Mouse (Mus musculus) kidney, postnatal 25 days (tissue): ENCODE results near the gene Gm4969.

ENCODE experiments used
- DNase-seq, 2 experiments: peaks; one replicate each; pipeline ENCODE4 v3.0.0; 2021; ENCODE audit warnings: mixed read lengths in 2 of 2

Gene Gm4969

DNA sequence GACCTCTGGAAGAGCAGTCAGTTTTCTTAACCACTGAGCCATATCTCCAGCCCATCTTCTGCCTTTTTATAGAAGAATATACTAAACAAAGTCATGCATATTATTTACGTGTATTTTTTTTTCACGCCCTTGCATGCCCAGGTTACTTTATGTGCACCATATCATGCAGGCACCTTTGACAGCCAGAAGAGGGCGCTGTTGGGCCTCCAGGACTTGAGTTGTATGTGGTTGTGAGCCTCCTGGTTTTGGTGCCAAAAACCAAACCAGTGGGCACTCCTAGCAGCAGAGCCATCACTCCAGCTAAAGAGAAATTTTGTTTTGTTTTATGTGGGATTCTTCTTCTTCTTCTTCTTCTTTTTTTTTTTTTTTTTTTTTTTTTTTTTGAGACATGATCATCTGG is 48.7 kb downstream of the Gm4969 start:
- peak in 1 of 2 experiments; percentile 33 for DNase-seq

DNA sequence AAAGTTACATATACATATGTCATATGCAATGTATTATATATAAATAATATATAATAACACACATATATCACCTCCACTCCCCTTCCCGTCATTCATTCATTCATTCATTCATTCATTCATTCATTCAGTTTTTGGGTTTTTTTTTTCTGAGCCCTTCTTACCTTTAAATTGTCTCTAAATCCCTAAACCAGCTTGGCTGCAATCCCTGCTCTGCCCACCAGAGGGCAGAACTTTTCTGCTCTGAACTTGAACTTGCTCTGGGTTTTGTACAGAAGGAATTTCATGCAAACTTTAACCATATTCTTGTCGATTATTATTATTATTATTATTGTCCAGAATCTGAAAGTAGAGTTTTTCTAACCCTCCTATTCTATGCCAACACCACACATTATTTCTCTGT is 49.5 kb downstream of the Gm4969 start:
- peak; percentile 74 to 88 for DNase-seq

DNA sequence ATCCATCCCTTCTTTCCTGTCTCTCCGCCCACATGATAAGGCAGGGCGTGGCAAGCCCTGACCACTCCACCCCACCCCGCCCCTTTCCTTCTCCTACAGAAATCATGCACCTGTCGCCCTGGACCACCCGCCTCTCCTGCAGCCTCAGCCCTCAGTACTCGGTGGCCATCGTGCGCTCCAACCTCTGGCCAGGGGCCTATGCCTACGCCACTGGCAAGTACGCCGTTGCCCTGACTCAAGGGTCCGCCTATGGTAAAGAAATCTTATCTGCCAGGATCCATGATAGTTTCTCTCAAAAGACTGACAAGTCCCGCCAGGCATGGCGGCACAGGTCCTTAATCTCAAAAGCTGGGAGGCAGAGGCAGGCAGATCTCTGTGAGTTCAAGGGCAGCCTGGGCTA is 50.2 kb downstream of the Gm4969 start:
- peak in 1 of 2 experiments; percentile 34 for DNase-seq

DNA sequence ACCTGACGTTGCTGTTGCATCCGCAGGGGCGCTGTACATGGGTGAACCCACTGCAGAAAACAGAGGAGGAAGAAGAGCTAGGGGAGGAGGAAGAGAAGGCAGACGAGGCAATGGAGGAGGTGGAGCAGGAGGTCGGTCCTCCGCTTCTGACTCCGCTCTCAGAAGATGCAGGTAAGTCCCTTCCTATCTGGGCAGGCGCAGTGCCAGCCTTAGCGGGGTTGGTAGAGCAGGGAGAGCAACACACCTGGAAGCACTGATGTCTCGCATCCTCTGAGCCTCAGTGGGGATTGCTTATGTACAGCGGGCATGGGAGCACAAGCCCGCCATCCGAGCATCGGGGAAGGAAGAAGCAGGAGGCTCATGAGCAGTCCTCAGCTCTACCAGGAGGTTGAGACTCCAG is 51.1 kb downstream of the Gm4969 start:
- peak in 1 of 2 experiments; percentile 30 for DNase-seq

DNA sequence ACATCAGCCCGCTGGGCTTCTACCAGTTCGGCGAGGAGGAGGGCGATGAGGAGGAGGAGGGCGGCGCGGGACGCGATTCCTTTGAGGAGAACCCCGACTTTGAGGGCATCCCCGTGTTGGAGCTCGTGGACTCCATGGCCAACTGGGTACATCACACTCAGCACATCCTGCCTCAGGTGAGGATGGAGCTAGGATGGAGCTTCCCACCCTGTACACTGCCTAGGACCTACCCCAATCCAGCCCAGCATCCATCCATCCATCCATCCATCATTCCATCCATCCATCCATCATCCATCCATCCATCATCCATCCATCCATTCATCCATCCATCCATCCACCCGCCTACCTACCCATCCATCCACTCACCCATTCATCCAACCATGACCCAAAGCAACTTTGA is 52.3 kb downstream of the Gm4969 start:
- DNase-seq: no peak

DNA sequence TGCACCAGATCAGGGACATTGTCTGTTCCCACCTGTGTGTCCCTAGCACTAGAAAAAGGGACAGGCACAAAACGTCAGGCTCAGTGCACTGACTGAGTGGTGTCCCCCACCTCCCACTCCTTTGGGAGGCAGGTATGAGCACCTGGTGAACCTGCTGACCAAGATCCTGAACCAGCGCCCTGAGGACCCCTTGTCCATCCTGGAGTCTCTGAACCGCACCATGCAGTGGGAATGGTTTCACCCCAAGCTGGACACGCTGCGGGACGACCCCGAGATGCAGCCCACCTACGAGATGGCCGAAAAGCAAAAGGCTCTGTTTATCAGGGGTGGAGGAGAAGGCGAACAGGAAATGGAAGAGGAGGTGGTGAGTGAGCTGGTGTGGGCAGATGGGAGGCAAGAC is 60.8 kb downstream of the Gm4969 start:
- DNase-seq: no peak

DNA sequence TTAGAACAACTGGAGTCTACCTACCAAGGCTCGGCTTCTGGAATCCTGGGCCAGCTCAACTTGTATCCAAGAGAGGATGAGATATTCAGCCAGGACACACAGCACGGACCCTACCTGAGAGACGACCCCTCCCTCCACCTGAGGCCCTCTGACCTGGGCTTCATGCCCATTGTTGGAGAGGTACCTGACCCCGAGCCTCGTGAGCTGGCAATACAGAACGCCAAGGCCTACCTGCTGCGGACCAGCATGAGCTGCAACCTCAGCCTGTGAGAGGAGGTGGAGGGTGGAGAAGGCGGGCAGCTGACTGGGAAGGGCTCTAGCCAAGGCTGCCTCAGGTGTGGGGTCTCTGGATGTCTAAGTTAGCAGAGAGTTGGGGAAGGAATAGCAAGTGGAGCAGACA is 63.1 kb downstream of the Gm4969 start:
- DNase-seq: no peak

DNA sequence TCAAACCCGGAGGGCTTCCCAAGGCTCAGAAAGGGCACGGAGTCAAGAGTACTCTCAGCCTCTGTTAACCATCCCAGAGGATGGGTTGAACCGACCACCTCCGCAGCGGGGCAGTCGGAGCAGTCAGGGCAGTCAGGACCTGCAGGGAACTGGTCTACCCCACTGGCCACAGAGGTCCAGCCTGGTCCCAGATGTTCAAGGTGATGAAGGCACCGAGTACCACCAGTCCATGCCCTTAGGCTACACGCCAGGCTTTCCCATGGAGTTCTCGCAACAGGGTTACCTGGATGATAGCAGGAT is 63.4 kb downstream of the Gm4969 start:
- DNase-seq: no peak

DNA sequence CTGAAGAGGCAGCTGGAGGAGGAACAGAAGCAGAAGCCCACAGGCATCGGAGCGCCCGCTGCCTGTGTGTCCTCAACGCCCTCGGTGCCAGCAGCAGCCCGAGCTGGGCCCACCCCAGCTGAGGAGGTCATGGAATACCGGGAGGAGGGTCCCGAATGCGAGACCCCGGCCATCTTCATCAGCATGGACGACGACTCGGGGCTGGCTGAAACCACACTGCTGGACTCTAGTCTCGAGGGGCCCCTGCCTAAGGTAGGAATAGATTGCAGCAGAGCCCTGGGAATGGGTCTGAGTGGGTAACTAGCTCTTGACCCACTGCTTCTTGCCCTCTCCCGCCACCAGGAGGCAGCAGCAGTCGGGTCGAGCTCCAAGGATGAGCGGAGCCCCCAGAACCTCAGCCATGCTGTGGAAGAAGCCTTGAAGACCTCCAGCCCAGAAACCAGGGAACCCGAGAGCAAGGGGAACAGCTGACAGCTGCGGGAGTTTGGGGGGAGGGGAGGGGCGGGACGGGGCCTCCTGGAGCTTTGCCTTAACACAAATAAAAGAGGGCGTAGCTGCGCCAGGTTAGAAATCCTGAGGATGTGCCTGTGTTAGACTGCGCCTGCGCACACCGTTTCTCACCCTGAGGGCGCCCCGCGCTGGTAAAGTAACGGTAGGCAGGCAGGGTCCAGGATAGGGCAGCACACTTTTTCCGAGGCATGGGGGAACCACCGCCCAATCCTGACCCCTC is 64.0 kb downstream of the Gm4969 start, which contains the start of gene Rsph6a:
Rsph6a (plus strand) TSS at position 644 of the 730 bp plus-strand sequence.
- peak in 1 of 2 experiments; percentile 28 for DNase-seq

DNA sequence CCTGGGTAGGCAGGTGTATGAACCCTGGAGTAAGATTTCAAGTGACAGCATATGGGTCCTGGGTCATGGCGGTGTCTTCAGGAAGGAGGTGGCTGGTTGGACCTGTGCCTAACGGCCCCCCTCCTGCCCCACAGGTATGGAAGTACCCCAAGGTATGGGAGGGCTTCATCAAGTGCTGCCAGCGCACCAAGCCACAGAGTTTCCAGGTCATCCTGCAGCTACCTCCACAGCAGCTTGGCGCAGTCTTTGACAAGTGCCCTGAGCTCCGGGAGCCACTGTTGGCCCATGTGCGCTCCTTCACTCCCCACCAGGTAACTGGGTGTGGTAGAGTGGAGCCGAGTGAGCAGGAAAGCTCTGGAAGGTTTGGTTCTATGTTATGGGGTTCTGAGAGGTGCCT is 65.0 kb downstream of the Gm4969 start:
- DNase-seq: no peak

DNA sequence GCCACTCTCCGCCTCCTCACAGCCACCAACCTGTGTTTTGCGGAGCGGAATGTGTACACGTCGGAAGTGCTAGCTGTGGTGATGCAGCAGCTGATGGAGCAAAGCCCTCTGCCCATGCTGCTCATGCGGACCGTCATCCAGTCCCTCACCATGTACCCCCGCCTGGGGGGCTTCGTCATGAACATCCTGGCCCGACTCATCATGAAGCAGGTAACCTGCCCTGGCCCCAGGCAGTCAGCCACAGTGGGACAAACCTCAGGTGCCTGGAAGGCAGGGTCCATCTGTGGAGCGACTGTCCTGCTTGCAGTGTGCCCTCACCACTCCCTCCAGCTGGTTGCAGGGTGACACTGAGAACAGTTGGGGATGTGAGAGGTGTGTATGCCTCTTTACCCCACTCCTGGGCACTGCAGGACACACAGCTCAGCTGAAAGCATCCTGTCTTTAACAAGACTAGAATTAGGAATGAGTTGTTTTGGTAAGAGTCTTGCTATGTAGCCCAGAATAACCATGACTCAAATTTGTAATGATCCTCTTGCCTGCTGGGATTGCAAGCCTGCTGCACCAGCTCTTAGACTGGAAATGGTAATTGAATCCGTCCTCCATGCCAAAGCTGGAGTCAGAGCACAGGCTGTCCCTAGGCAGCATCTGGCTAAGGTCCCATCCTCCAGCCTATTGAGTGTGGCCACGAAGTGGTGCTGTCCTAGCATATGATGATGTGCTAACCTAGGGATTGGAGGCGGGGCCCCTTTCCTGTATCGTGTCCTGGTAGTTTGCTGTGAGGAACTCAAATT is 65.6 kb downstream of the Gm4969 start:
- DNase-seq: no peak

DNA sequence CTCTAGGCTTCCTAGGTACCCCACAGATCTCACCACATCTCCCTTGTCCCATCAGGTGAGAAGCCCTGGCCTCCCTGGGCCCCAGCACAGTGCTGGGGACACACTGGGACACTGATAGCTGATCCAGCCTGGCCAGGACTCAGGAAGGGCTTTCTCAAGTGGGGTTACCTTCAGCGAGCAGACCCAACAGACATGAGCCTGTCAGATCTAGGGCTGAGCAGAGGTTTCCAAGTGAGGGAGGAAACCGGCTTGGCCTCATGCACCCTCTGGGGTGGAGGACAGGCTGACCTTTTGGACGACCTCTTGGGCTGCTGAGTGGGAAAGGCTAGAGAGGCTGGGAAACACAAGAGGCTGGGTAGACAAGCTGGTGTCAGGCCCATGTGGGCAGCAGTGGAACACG is 67.0 kb downstream of the Gm4969 start:
- DNase-seq: peak in 1 of 2 experiments; percentile 10

DNA sequence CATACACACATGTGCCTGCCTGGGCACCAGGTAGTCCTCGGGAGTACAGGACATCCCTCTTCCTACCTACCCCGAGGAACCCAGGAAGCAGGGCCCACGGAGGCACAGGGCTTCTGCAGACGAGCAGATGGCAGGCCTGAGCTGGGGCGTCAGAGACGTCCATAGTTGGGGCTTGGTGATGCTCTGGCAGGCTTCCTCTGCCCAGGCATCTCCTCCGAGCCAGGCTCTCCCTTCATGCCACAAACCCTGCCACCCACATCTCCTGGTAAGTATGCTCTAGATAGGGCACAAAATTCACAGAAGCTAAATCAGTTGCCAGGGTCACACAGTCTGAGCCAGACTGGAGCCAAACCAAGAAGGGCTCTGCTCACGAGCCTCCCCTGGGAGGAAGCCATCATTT is 68.0 kb downstream of the Gm4969 start:
- no peak for DNase-seq

DNA sequence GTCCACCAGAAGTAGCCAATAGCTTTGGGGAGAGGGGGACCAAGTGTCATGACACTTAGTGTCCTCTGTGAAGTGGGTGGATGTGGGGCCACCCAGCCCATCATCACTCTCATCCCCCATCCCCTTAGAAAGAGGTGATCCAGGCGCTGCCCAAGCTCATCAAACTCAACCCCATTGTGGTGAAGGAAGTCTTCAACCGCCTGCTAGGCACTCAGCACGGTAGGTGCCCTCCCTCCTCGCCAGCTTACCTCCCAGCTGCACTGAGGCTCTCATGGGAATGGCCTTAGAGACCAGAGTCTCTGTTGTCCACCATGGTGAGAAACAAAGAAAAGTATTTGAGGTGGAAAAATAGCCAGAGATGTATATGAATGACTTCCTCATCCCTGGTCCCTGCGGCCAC is 68.9 kb downstream of the Gm4969 start:
- no peak for DNase-seq
